Mouse (Mus musculus) megakaryocyte progenitor cell, adult 5-6 weeks (primary cell): ENCODE measurements around the gene Olfr970. TPM values are rescaled to one million over a fixed set of nuclear protein-coding genes. Genes with fewer than 3 reads are reported as not detected.
"Not testable (repeated sequence)": the region's sequence is repeated elsewhere in the genome, so short reads cannot be mapped to it uniquely, and the experiment has no call there.

ENCODE experiments used
- ATAC-seq: replicated peaks from 2 replicates; pipeline ENCODE4 v1.8.0; 2016; ENCODE audit warnings: mild to moderate bottlenecking, moderate TSS enrichment, inconsistent platforms; ENCODE audit not compliant: poor library complexity
- total RNA-seq, 2 experiments: library from RNA; stranded (forward) in 1 of 2; stranded (reverse) in 1 of 2; fragments of 157-497, 149-512 nt in 1 of 2; fragments of 200-1000 nt in 1 of 2; gene quantifications; 2 replicates each; pipeline versions ENCODE4 v1.2.3 to v1.2.4; 2015 to 2017

Gene Olfr970
- total RNA-seq (2015): not detected in 2 replicates
- total RNA-seq (2017): not detected in 2 replicates

DNA sequence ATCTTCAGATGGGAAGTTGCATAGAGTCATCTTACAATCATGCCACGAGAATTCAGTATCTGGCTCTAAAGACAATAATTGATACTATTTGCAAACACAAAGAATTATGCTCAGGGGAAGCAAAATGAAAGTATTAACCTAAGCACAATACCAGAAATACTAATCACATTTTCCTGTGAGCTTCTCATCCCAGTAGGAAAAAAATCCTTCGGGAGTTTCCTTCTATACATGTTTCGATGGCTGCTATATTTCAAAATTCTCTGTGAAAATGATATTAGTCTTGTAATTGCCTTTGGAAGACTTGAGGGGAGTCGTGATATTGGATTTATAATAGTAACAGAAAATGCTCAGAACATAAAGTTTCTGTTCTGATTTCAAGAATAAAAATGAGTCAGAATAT is at the start of gene Olfr970:
Olfr970 (plus strand) TSS at position 301 of the 400 bp plus-strand sequence.
- ATAC-seq: no peak

DNA sequence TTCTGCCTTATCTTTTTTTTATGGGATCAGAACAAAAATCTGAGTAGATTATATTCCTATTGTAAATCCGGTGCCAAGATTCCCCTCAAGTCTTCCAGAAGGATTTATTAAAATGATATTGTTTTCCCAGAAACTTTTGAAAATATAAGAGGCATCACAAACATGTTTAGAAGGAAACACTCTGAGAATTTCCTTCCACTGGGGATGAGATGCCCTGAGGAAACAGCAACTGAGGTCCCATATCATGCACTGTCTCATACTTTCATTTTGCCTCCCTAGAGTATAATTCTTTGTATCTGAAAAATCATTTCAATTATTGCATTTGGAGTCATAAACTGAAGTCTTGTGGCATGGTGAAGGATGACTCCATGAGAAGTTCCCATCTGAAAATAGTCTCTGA is 25.5 kb upstream of the Olfr970 start, which contains the start of gene Olfr968:
Olfr968 (minus strand) TSS at position 101 of the 400 bp plus-strand sequence.
- ATAC-seq: no peak

DNA sequence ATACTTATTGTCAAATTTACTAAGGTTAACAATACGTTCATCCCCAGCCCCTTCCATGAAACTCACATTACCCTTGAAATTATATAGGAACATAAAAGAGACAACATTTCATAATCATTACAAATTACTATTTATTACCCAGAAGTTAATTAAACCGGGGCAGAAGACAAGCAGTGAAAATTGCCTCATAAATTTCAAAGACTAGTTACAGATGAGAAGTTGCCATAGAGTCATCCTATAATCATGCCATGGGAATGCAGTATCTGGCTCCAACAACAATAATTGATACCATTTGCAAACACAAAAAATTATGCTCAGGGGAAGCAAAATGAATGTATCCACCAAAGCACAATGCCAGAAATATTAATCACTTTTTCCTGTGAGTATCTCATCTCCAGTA is 18.1 kb upstream of the Olfr970 start, which contains the start of gene Olfr969:
Olfr969 (plus strand) TSS at position 388 of the 400 bp plus-strand sequence.
- no peak for ATAC-seq

DNA sequence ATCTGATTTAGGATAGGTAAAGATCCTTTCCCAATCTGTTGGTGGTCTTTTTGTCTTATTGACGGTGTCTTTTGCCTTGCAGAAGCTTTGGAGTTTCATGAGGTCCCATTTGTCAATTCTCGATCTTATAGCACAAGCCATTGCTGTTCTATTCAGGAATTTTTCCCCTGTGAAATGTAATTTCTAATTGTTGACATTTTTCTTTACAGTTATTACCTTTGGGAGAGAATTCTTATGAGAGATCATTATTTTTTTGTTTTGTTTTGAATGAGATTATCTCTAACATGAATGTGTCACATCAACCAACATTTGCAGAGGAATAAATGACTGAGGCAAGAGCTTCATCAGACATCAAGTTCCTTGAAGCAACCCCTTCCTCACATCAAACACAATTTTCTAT is 27.9 kb downstream of the Olfr970 start, which contains the start of gene Olfr971:
Olfr971 (plus strand) TSS at position 301 of the 400 bp plus-strand sequence.
- not testable (repeated sequence) for ATAC-seq

DNA sequence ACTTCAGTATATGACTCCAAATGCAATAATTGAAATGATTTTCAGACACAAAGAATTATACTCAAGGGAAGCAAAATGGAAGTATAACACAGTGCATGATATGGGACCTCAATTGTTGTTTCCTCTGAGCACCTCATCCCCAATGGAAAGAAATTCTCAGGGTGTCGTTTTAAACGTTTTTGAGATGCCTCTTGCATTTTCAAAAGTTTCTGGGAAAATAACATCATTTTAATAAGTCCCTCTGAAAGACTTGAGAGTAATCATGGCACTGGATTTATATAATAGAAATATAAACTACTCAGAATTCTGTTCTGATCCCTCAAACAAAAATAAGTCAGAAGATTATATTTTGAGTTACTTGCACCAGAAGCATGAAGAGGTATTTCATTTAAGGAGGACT is 57.5 kb downstream of the Olfr970 start, which contains the start of gene Olfr972:
Olfr972 (plus strand) TSS at position 301 of the 400 bp plus-strand sequence.
- no peak for ATAC-seq

Other genes starting within 250 kb of the Olfr970 start
- not detected in 2 replicates for gene Olfr959, start 233.3 kb upstream of the Olfr970 start, total RNA-seq (2015)
- not detected in 2 replicates for gene Olfr959, start 233.3 kb upstream of the Olfr970 start, total RNA-seq (2017)
- gene AW551984, start 204.5 kb upstream of the Olfr970 start, total RNA-seq (2015): not detected in 2 replicates
- gene AW551984, start 204.5 kb upstream of the Olfr970 start, total RNA-seq (2017): not detected in 2 replicates
- not detected in 2 replicates for gene Olfr148, start 198.2 kb upstream of the Olfr970 start, total RNA-seq (2015)
- gene Olfr148, start 198.2 kb upstream of the Olfr970 start, total RNA-seq (2017): not detected in 2 replicates
- gene Olfr960, start 187.5 kb upstream of the Olfr970 start, total RNA-seq (2015): not detected in 2 replicates
- gene Olfr960, start 187.5 kb upstream of the Olfr970 start, total RNA-seq (2017): not detected in 2 replicates
- gene Olfr961, start 163.8 kb upstream of the Olfr970 start, total RNA-seq (2015): not detected in 2 replicates
- not detected in 2 replicates for gene Olfr961, start 163.8 kb upstream of the Olfr970 start, total RNA-seq (2017)
- gene Olfr963, start 141.7 kb upstream of the Olfr970 start, total RNA-seq (2015): not detected in 2 replicates
- not detected in 2 replicates for gene Olfr963, start 141.7 kb upstream of the Olfr970 start, total RNA-seq (2017)
- gene Olfr149, start 101.7 kb upstream of the Olfr970 start, total RNA-seq (2015): not detected in 2 replicates
- gene Olfr149, start 101.7 kb upstream of the Olfr970 start, total RNA-seq (2017): not detected in 2 replicates
- gene Olfr965, start 97.5 kb upstream of the Olfr970 start, total RNA-seq (2015): not detected in 2 replicates
- not detected in 2 replicates for gene Olfr965, start 97.5 kb upstream of the Olfr970 start, total RNA-seq (2017)
- gene Olfr150, start 77.9 kb upstream of the Olfr970 start, total RNA-seq (2015): not detected in 2 replicates
- gene Olfr150, start 77.9 kb upstream of the Olfr970 start, total RNA-seq (2017): not detected in 2 replicates
- not detected in 2 replicates for gene Olfr967, start 62.6 kb upstream of the Olfr970 start, total RNA-seq (2015)
- not detected in 2 replicates for gene Olfr967, start 62.6 kb upstream of the Olfr970 start, total RNA-seq (2017)
- gene Olfr968, start 25.6 kb upstream of the Olfr970 start, total RNA-seq (2015): not detected in 2 replicates
- not detected in 2 replicates for gene Olfr968, start 25.6 kb upstream of the Olfr970 start, total RNA-seq (2017)
- not detected in 2 replicates for gene Olfr969, start 17.9 kb upstream of the Olfr970 start, total RNA-seq (2015)
- gene Olfr969, start 17.9 kb upstream of the Olfr970 start, total RNA-seq (2017): not detected in 2 replicates
- gene Olfr971, start 28.0 kb downstream of the Olfr970 start, total RNA-seq (2015): not detected in 2 replicates
- not detected in 2 replicates for gene Olfr971, start 28.0 kb downstream of the Olfr970 start, total RNA-seq (2017)
- gene Olfr972, start 57.6 kb downstream of the Olfr970 start, total RNA-seq (2015): not detected in 2 replicates
- not detected in 2 replicates for gene Olfr972, start 57.6 kb downstream of the Olfr970 start, total RNA-seq (2017)
- not detected in 2 replicates for gene Olfr229, start 98.5 kb downstream of the Olfr970 start, total RNA-seq (2015)
- not detected in 2 replicates for gene Olfr229, start 98.5 kb downstream of the Olfr970 start, total RNA-seq (2017)
- gene Olfr974, start 128.6 kb downstream of the Olfr970 start, total RNA-seq (2015): not detected in 2 replicates
- not detected in 2 replicates for gene Olfr974, start 128.6 kb downstream of the Olfr970 start, total RNA-seq (2017)
- gene Olfr975, start 143.2 kb downstream of the Olfr970 start, total RNA-seq (2015): not detected in 2 replicates
- not detected in 2 replicates for gene Olfr975, start 143.2 kb downstream of the Olfr970 start, total RNA-seq (2017)
- not detected in 2 replicates for gene Olfr976, start 152.3 kb downstream of the Olfr970 start, total RNA-seq (2015)
- gene Olfr976, start 152.3 kb downstream of the Olfr970 start, total RNA-seq (2017): not detected in 2 replicates
- not detected in 2 replicates for gene Olfr978, start 183.3 kb downstream of the Olfr970 start, total RNA-seq (2015)
- not detected in 2 replicates for gene Olfr978, start 183.3 kb downstream of the Olfr970 start, total RNA-seq (2017)
- gene Olfr979, start 194.6 kb downstream of the Olfr970 start, total RNA-seq (2015): not detected in 2 replicates
- gene Olfr979, start 194.6 kb downstream of the Olfr970 start, total RNA-seq (2017): not detected in 2 replicates
- gene Olfr980, start 200.7 kb downstream of the Olfr970 start, total RNA-seq (2015): not detected in 2 replicates
- not detected in 2 replicates for gene Olfr980, start 200.7 kb downstream of the Olfr970 start, total RNA-seq (2017)
- gene Olfr981, start 212.6 kb downstream of the Olfr970 start, total RNA-seq (2015): not detected in 2 replicates
- gene Olfr981, start 212.6 kb downstream of the Olfr970 start, total RNA-seq (2017): not detected in 2 replicates